Mouse (Mus musculus) granulocyte monocyte progenitor cell, adult 5-6 weeks (primary cell): ENCODE data around the gene Gpr55. TPM values are rescaled to one million over a fixed set of nuclear protein-coding genes. Genes with fewer than 3 reads are reported as not detected.
A peak's percentile ranks its signal among the peaks of the same experiment; 100 is the strongest.

Experiments
- ATAC-seq: replicated peaks from 2 replicates; pipeline ENCODE4 v1.8.0; 2016; ENCODE audit warnings: mild to moderate bottlenecking, moderate TSS enrichment, inconsistent platforms; ENCODE audit not compliant: poor library complexity, severe bottlenecking
- total RNA-seq, 2 experiments: library from RNA; stranded (forward) in 1 of 2; stranded (reverse) in 1 of 2; fragments of 200-712, 200-1000 nt in 1 of 2; fragments of >200 nt in 1 of 2; fragmentation: Nextera tagmentation in 1 of 2; gene quantifications; 2 replicates each; pipeline ENCODE4 v1.2.3; 2014 to 2017

The Gpr55 gene
- total RNA-seq, 2 experiments from 2014 or later, result not detected

DNA sequence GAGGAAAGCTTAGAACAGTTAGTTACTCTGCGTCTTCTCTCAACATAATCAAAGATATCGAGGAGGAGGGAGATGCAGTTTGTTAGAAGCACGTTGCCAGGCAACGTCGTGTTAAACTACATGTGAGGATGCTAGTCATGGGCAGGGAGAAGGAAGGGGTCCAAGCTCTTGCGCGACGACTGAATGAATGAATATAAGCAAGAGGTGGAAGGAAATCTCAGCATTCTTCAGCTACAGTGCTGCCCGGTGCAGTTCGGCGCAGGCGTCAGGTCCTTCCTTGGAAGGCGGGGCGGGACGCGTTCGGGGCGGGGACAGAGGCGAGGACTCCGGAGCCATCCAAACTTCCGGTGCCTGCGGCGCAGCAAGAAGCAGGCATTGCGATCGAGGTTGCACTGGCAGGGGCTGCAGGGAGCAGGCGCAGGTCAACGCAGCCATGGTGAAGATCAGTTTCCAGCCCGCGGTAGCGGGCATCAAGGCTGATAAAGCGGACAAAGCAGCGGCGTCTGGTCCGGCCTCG is 66.5 kb downstream of the Gpr55 start, which contains the start of gene Itm2c:
TSS of gene Itm2c (plus strand) at position 51 of the 517 bp plus-strand sequence.
- ATAC-seq, result peak; percentile 49

Other genes starting within 250 kb of the Gpr55 start
- 105 and 129 TPM in 2 replicates for gene A630001G21Rik, start 182.4 kb downstream of the Gpr55 start, total RNA-seq (2014; fragmentation: Nextera tagmentation)
- gene A630001G21Rik, start 182.4 kb downstream of the Gpr55 start, total RNA-seq (2017), result 77.1 and 79.8 TPM in 2 replicates
- 76.6 and 78.8 TPM in 2 replicates for gene Cab39, start 167.6 kb downstream of the Gpr55 start, total RNA-seq (2014; fragmentation: Nextera tagmentation)
- 124 and 141 TPM in 2 replicates for gene Cab39, start 167.6 kb downstream of the Gpr55 start, total RNA-seq (2017)
- 58.1 and 68.6 TPM in 2 replicates for gene Itm2c, start 66.7 kb downstream of the Gpr55 start, total RNA-seq (2014; fragmentation: Nextera tagmentation)
- 89.1 and 106 TPM in 2 replicates for gene Itm2c, start 66.7 kb downstream of the Gpr55 start, total RNA-seq (2017)
- gene 4933407L21Rik, start 32.5 kb downstream of the Gpr55 start, total RNA-seq (2014; fragmentation: Nextera tagmentation), result not detected in 2 replicates
- not detected in 2 replicates for gene 4933407L21Rik, start 32.5 kb downstream of the Gpr55 start, total RNA-seq (2017)
- gene Spata3, start 55.8 kb upstream of the Gpr55 start, total RNA-seq (2014; fragmentation: Nextera tagmentation), result not detected in 2 replicates
- gene Spata3, start 55.8 kb upstream of the Gpr55 start, total RNA-seq (2017), result not detected in 2 replicates
- not detected in 2 replicates for gene 2810459M11Rik, start 84.9 kb upstream of the Gpr55 start, total RNA-seq (2014; fragmentation: Nextera tagmentation)
- not detected in 2 replicates for gene 2810459M11Rik, start 84.9 kb upstream of the Gpr55 start, total RNA-seq (2017)
- gene Psmd1, start 103.4 kb upstream of the Gpr55 start, total RNA-seq (2014; fragmentation: Nextera tagmentation), result 88.8 and 122 TPM in 2 replicates
- gene Psmd1, start 103.4 kb upstream of the Gpr55 start, total RNA-seq (2017), result 160 and 161 TPM in 2 replicates
- gene Htr2b, start 151.0 kb upstream of the Gpr55 start, total RNA-seq (2014; fragmentation: Nextera tagmentation), result not detected in 2 replicates
- not detected in 2 replicates for gene Htr2b, start 151.0 kb upstream of the Gpr55 start, total RNA-seq (2017)
- gene Gm21972, start 172.6 kb upstream of the Gpr55 start, total RNA-seq (2014; fragmentation: Nextera tagmentation), result 0.85 TPM in 1 of 2 replicates, not detected in the other
- 5.9 and 29.9 TPM in 2 replicates for gene Gm21972, start 172.6 kb upstream of the Gpr55 start, total RNA-seq (2017)
- 0.80 and 1.7 TPM in 2 replicates for gene Armc9, start 193.8 kb upstream of the Gpr55 start, total RNA-seq (2014; fragmentation: Nextera tagmentation)
- 1.2 and 3.7 TPM in 2 replicates for gene Armc9, start 193.8 kb upstream of the Gpr55 start, total RNA-seq (2017)